8 mouse cellular contexts compared by ENCODE assay signal in genomic region chr17:24550416-24551049, GRCm38 (mm10). TPM values are rescaled to one million over a fixed set of nuclear protein-coding genes. Genes with fewer than 3 reads are reported as not detected.
A peak's percentile ranks its signal among the peaks of the same experiment; 100 is the strongest.
DNase-seq lines count a peak whose midpoint lies in the region; ATAC-seq lines count a peak whose summit lies in the region.

No protein-coding gene starts in this region.

- peak overlapping the region; percentile 95 for H3K27ac ChIP-seq in embryonic facial prominence, embryonic 12.5 days
- H3K27ac ChIP-seq in midbrain, embryonic 16.5 days (ENCODE audit: low read length), result peak overlapping the region; percentile 89
- peak overlapping the region; percentile 95 for H3K27ac ChIP-seq in stomach, embryonic 15.5 days

- under 1% methylated on average over 44 of the region's 44 CpGs for WGBS in embryonic facial prominence, embryonic 12.5 days
- WGBS in midbrain, embryonic 16.5 days, result under 1% methylated on average over 44 of the region's 44 CpGs
- 1% methylated on average over 44 of the region's 44 CpGs for WGBS in stomach, embryonic 15.5 days

- H3K36me3 ChIP-seq in embryonic facial prominence, embryonic 12.5 days, result no peaks in the 10 kb centered on the region
- H3K36me3 ChIP-seq in midbrain, embryonic 16.5 days (ENCODE audit: control insufficient read depth, insufficient read depth, low read length), result no peaks in the 10 kb centered on the region
- H3K36me3 ChIP-seq in stomach, embryonic 15.5 days, result no peaks in the 10 kb centered on the region

- ATAC-seq in embryonic facial prominence, embryonic 12.5 days (ENCODE audit: insufficient number of reproducible peaks, insufficient read depth, low FRiP score, low TSS enrichment), result peak; percentile 82
- ATAC-seq in midbrain, embryonic 16.5 days, result peak; percentile 86
- peak; percentile 72 for ATAC-seq in stomach, embryonic 15.5 days (ENCODE audit: insufficient read depth, low FRiP score, low read depth)

- H3K9ac ChIP-seq in embryonic facial prominence, embryonic 12.5 days, result peak overlapping the region; percentile 91
- peak overlapping the region; percentile 95 for H3K9ac ChIP-seq in midbrain, embryonic 16.5 days (ENCODE audit: low read depth, low read length)
- H3K9ac ChIP-seq in stomach, embryonic 15.5 days, result peak overlapping the region; percentile 84

- peak; percentile 57 to 59 for DNase-seq in thymus, adult 18-20 months
- no peak for DNase-seq in thymus, postnatal 0 days (ENCODE audit: low spot score)
- DNase-seq in heart, adult 11 months, result peak; percentile 99
- DNase-seq in kidney, adult 18-20 months, result peak; percentile 79
- DNase-seq in liver, result peak; percentile 83

- H3K9me3 ChIP-seq in embryonic facial prominence, embryonic 12.5 days, result no peaks in the 10 kb centered on the region
- no peaks in the 10 kb centered on the region for H3K9me3 ChIP-seq in midbrain, embryonic 16.5 days (replicated peaks; ENCODE audit: control insufficient read depth, low read length, poor library complexity, severe bottlenecking)
- H3K9me3 ChIP-seq in stomach, embryonic 15.5 days, result no peaks in the 10 kb centered on the region

- H3K4me2 ChIP-seq in embryonic facial prominence, embryonic 12.5 days (replicated peaks), result peak overlapping the region; percentile 86
- peak overlapping the region; percentile 91 for H3K4me2 ChIP-seq in midbrain, embryonic 16.5 days (ENCODE audit: low read length)
- peak overlapping the region; percentile 66 for H3K4me2 ChIP-seq in stomach, embryonic 15.5 days

- peak overlapping the region; percentile 88 for H3K4me3 ChIP-seq in embryonic facial prominence, embryonic 12.5 days
- H3K4me3 ChIP-seq in midbrain, embryonic 16.5 days (ENCODE audit: low read depth, low read length), result peak overlapping the region; percentile 73
- H3K4me3 ChIP-seq in stomach, embryonic 15.5 days (replicated peaks), result peak overlapping the region; percentile 78

- peaks cover 23% of the 10 kb centered on the region for H3K4me1 ChIP-seq in embryonic facial prominence, embryonic 12.5 days
- peaks cover 26% of the 10 kb centered on the region for H3K4me1 ChIP-seq in midbrain, embryonic 16.5 days (ENCODE audit: control insufficient read depth, insufficient read depth, low read length)
- H3K4me1 ChIP-seq in stomach, embryonic 15.5 days, result peaks cover 19% of the 10 kb centered on the region

- 0 out of 2 replicates have a peak, but pooled peaks cover 5% of the 10 kb centered on the region for H3K27me3 ChIP-seq in embryonic facial prominence, embryonic 12.5 days
- no peaks in the 10 kb centered on the region for H3K27me3 ChIP-seq in midbrain, embryonic 16.5 days (ENCODE audit: control insufficient read depth, insufficient read depth, low read depth, low read length)
- H3K27me3 ChIP-seq in stomach, embryonic 15.5 days (replicated peaks), result no peaks in the 10 kb centered on the region

RNA-seq across cellular contexts. Expression of gene Pkd1, which starts 0.9 kb away (rescaled TPM):
- polyA plus RNA-seq in thymus, postnatal 0 days (2015; fragmentation: Nextera tagmentation; extraction: Ambion mirVana), result 4.6 and 6.4 TPM in 2 replicates
- polyA plus RNA-seq in embryonic facial prominence, embryonic 12.5 days (2016; fragmentation: Nextera tagmentation; extraction: Ambion mirVana), result 26.8 and 29.8 TPM in 2 replicates
- polyA plus RNA-seq in midbrain, embryonic 16.5 days (2015; fragmentation: Nextera tagmentation; extraction: Ambion mirVana), result 20.1 and 22.4 TPM in 2 replicates
- polyA plus RNA-seq in stomach, embryonic 15.5 days (2015; fragmentation: Nextera tagmentation; extraction: Ambion mirVana), result 27.3 and 29.0 TPM in 2 replicates

RNA-seq across cellular contexts. Expression of gene Rab26, which starts 16.5 kb away (rescaled TPM):
- polyA plus RNA-seq in thymus, postnatal 0 days (2015; fragmentation: Nextera tagmentation; extraction: Ambion mirVana), result 1.5 and 2.4 TPM in 2 replicates
- polyA plus RNA-seq in embryonic facial prominence, embryonic 12.5 days (2016; fragmentation: Nextera tagmentation; extraction: Ambion mirVana), result 3.6 and 3.7 TPM in 2 replicates
- polyA plus RNA-seq in midbrain, embryonic 16.5 days (2015; fragmentation: Nextera tagmentation; extraction: Ambion mirVana), result 9.1 and 14.7 TPM in 2 replicates
- polyA plus RNA-seq in stomach, embryonic 15.5 days (2015; fragmentation: Nextera tagmentation; extraction: Ambion mirVana), result 8.3 and 11.6 TPM in 2 replicates

RNA-seq across cellular contexts. Expression of gene Traf7, which starts 22.8 kb away (rescaled TPM):
- 59.9 and 64.3 TPM in 2 replicates for polyA plus RNA-seq in thymus, postnatal 0 days (2015; fragmentation: Nextera tagmentation; extraction: Ambion mirVana)
- polyA plus RNA-seq in embryonic facial prominence, embryonic 12.5 days (2016; fragmentation: Nextera tagmentation; extraction: Ambion mirVana), result 98.5 and 103 TPM in 2 replicates
- 103 and 104 TPM in 2 replicates for polyA plus RNA-seq in midbrain, embryonic 16.5 days (2015; fragmentation: Nextera tagmentation; extraction: Ambion mirVana)
- 82.7 and 84.2 TPM in 2 replicates for polyA plus RNA-seq in stomach, embryonic 15.5 days (2015; fragmentation: Nextera tagmentation; extraction: Ambion mirVana)
